Mouse (Mus musculus): ENCODE data around the gene Zfr2. TPM values are rescaled to one million over a fixed set of nuclear protein-coding genes. Genes with fewer than 3 reads are reported as not detected.

The Zfr2 gene
- polyA plus RNA-seq (2014; fragmentation: Illumina TruSeq; extraction: RNeasy Lipid Tissue Mini Kit (QIAGEN cat#74804); ENCODE audit: low read depth, low replicate concordance), result 1.2 TPM

DNA sequence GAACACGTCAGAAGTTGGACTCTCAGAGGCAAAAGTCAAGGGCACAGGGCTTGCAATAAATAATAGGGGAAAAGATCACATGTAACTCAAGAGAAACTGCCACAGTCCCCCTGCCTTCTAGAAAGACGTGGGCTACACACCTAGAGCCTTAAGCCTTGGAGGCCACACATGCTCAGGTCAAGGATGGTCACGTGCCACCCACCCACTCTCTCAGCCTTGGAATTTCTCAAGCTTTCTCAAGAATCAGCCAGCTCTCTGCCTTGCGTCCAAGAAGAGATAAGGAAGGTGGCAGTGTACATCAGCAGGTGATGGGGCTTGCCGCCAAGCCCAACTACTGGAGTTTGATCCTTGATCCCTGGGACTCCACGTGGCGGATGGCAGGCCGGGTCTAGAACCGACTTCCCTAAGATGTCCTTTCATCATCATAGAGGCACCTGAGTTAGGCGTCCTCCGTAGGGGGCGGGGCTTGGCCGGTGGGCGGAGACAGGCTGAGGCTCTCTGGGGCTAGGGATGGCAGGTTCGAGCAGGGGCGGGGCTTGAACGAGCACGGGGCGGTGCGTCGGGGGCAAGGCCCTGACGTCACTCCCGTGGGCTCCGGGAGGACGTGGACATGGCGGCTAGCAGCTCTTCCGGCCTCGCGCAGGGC is at the start of gene Zfr2:
Gene Zfr2, plus strand, starts transcription at position 576 of the 646 bp plus-strand sequence.

DNA sequence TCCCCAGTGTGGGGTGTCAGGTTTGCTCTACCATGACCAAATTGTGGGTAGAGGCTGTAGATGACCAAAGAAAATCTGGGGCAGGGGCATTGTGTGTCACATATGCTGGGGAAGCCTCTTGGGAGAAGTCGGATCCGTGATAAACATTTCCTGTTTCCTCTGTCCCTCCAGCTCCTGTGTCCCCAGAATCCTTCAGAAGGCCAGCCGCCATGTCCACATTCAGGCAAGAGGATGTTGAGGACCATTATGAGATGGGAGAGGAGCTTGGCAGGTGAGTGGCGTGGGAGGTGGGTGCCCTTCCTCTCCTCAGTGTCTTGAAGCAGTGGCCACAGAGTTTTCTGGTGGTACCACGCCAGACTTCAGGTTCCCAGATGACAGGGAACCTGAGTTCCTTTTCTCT is 49.1 kb upstream of the Zfr2 start, which contains the start of gene 4930442H23Rik:
Gene 4930442H23Rik, minus strand, starts transcription at position 45 of the 400 bp plus-strand sequence.

DNA sequence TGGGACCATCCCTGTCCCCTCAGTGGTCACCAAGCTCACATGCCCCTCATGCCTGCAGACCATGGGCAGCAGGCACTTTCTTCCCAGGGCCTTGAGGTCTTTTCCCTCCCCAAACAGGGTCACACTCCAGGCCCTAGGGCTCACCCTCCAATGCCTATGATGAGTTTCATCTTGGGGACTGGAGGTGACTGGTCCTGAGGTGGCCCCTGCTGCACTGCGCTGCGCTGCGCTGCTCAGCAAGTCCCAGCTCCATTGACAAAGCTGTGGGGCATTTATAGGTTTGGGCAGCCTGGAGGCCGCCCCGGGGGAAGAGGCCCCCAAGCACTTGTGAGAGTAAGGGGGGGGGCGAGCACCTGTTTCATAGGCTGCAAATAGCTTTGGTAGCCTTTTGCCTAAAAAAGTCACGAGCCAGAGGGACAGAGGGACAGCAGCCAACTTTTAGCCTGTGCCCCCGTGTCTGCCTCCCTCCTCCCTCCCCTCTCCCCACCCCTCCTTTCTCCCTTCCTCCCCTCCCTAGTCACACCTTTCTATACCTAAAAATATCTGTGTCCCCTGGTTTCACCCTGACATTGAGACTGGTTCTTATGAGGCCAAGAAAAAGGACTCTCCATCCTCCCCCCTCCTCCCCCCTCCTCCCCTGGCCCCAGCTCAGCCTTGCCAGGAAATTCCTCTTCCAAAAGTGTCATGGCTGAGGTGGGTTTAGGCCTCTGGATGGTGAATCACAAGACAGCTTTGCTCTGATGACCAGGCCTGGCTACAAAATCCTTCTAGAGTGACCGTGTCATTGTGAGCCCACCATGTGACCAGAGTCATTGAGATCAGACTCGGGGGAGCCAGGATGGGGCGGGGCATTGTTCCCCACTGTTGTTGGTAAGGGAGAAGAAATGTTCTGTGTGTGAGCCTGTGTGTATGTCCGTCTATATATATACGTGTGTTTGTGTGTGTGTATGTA is 30.9 kb upstream of the Zfr2 start, which contains the start of gene Nmrk2:
Gene Nmrk2, minus strand, starts transcription at position 245 of the 952 bp plus-strand sequence.

DNA sequence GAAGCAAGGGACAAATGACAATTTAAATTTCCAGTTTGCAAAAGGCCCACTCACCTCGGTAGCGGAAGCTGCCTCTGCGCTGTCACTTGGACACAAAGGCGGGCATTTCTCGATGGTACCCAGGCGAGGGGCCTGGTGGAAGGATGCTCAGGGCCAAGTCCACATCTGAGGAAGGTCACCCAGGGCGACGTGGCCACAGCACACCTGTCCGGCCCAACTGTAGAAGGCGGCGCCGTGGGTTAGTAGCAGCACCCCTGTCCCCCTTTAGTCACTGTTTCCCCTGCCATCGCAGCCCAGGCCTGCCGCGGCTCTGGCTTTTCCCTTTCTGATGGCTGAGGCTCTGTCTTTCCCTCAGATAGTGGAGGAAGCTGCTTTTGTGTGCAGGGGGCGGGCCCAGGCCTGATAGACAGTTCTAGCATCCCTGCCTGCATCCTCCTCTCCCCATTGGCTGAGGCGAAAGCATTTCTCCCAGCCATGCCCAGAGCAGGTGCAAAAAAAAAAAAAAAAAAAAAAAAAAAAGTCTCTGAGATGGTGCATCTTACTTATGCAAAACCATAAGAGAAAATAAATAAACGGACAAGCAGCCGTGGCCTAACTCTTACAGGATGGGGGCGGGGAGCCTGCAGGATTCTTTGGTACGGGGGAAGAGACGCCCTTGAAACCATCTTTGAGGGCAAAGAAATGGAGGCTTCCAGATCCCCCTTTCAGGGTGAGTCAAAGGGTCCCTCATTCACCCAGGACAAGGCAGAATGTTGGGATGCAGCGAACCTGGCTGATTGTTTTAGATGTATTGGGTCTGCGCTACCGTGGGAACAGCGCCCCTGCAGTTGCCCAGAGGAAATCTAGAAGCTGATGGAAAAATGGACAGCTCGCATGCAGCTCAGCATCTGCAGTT is 2.3 kb upstream of the Zfr2 start, which contains the start of gene Atcay:
Gene Atcay, minus strand, starts transcription at position 396 of the 895 bp plus-strand sequence.

GRCm38 (mm10) chr10:81252424-81253419 is 19.8 kb downstream of the Zfr2 start, which contains the start of gene Matk:
Gene Matk, plus strand, starts transcription at chr10:81252935.

GRCm38 (mm10) chr10:81266211-81267105 is 33.5 kb downstream of the Zfr2 start, which contains the start of the genes Mrpl54 and Apba3:
Gene Mrpl54, minus strand, starts transcription at chr10:81266934.
Gene Apba3, plus strand, starts transcription at chr10:81266960.

DNA sequence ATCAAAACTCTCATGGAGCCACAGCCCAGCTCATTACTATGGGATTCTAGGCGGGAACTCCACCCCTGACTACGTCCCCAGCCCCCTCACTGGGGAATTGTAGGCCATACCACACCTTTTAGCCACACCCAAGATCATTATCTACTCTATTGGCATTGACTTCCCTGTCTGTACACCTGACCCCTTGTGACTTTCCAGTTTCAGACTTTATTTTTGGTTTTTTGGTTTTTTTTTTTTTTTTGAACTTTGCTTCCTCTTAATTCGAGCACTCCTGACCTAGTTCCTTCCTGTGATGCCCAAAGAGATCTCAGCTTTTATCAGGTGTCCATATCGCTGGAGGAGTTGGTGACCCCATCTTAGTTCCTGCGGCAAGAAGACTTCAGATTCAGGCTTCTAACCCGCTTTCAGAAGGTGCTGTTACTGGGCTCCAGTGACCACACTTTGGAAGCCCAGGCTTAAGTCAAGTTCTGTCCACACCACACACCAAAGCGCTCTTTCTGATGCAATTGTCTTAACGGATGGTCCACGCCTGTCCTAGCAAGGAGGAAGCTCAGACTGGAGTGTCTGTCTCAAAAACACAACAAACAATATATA is 58.7 kb downstream of the Zfr2 start, which contains the start of gene Tjp3:
Gene Tjp3, minus strand, starts transcription at position 71 of the 594 bp plus-strand sequence.

DNA sequence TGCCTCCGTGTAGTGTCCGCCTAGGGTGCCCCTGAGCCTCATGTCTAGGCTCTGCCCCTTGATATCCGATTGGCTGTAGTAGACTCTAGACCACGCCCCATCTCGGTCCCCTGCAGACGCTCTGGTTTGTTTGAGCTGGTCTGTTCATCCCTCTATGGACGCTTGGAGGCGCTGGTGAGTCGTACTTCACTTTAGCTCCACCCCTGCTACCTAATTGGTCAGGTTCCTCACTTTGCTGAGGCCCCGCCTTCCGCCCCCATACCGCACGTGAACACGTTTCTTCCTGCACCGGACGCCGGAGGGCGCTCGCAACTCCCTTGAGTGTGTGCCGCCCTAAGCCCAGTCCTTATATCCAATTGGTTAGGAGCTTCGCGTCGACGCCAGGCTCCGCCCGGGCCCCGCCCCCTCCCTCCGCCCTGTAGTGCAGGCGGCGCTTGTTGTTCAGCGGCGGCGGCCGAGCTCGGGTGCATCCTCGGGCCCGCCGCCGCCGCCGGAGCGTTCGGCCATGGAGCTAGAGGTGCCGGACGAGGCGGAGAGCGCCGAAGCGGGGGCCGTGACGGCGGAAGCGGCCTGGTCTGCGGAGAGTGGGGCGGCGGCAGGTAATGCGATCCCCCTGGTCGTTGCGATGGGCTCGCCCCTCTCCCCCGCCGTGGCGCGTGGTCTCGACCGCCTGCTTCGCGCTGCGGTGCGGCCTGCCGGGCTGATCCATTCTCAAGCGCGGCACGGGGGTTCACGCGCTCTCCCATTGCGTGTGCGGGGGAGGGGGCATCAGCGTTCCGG is 59.8 kb downstream of the Zfr2 start, which contains the start of gene Pip5k1c:
Gene Pip5k1c, plus strand, starts transcription at position 410 of the 780 bp plus-strand sequence.

Other genes with a start within 250 kb of the Zfr2 start
- gene Gng7, start 218.2 kb upstream of the Zfr2 start, polyA plus RNA-seq (2014; fragmentation: Illumina TruSeq; extraction: RNeasy Lipid Tissue Mini Kit (QIAGEN cat#74804); ENCODE audit: low read depth, low replicate concordance), result 10.1 TPM
- gene Diras1, start 207.5 kb upstream of the Zfr2 start, polyA plus RNA-seq (2014; fragmentation: Illumina TruSeq; extraction: RNeasy Lipid Tissue Mini Kit (QIAGEN cat#74804); ENCODE audit: low read depth, low replicate concordance), result 0.93 TPM
- 1.7 TPM for gene Slc39a3, start 195.7 kb upstream of the Zfr2 start, polyA plus RNA-seq (2014; fragmentation: Illumina TruSeq; extraction: RNeasy Lipid Tissue Mini Kit (QIAGEN cat#74804); ENCODE audit: low read depth, low replicate concordance)
- gene Sgta, start 173.0 kb upstream of the Zfr2 start, polyA plus RNA-seq (2014; fragmentation: Illumina TruSeq; extraction: RNeasy Lipid Tissue Mini Kit (QIAGEN cat#74804); ENCODE audit: low read depth, low replicate concordance), result 2.3 TPM
- not detected for gene Thop1, start 163.1 kb upstream of the Zfr2 start, polyA plus RNA-seq (2014; fragmentation: Illumina TruSeq; extraction: RNeasy Lipid Tissue Mini Kit (QIAGEN cat#74804); ENCODE audit: low read depth, low replicate concordance)
- gene Creb3l3, start 134.3 kb upstream of the Zfr2 start, polyA plus RNA-seq (2014; fragmentation: Illumina TruSeq; extraction: RNeasy Lipid Tissue Mini Kit (QIAGEN cat#74804); ENCODE audit: low read depth, low replicate concordance), result not detected
- gene Map2k2, start 127.2 kb upstream of the Zfr2 start, polyA plus RNA-seq (2014; fragmentation: Illumina TruSeq; extraction: RNeasy Lipid Tissue Mini Kit (QIAGEN cat#74804); ENCODE audit: low read depth, low replicate concordance), result 3.4 TPM
- gene Zbtb7a, start 97.9 kb upstream of the Zfr2 start, polyA plus RNA-seq (2014; fragmentation: Illumina TruSeq; extraction: RNeasy Lipid Tissue Mini Kit (QIAGEN cat#74804); ENCODE audit: low read depth, low replicate concordance), result 28.7 TPM
- gene Pias4, start 65.2 kb upstream of the Zfr2 start, polyA plus RNA-seq (2014; fragmentation: Illumina TruSeq; extraction: RNeasy Lipid Tissue Mini Kit (QIAGEN cat#74804); ENCODE audit: low read depth, low replicate concordance), result not detected
- 13.2 TPM for gene Eef2, start 56.5 kb upstream of the Zfr2 start, polyA plus RNA-seq (2014; fragmentation: Illumina TruSeq; extraction: RNeasy Lipid Tissue Mini Kit (QIAGEN cat#74804); ENCODE audit: low read depth, low replicate concordance)
- not detected for gene Dapk3, start 50.1 kb upstream of the Zfr2 start, polyA plus RNA-seq (2014; fragmentation: Illumina TruSeq; extraction: RNeasy Lipid Tissue Mini Kit (QIAGEN cat#74804); ENCODE audit: low read depth, low replicate concordance)
- gene 4930442H23Rik, start 49.3 kb upstream of the Zfr2 start, polyA plus RNA-seq (2014; fragmentation: Illumina TruSeq; extraction: RNeasy Lipid Tissue Mini Kit (QIAGEN cat#74804); ENCODE audit: low read depth, low replicate concordance), result not detected
- not detected for gene Nmrk2, start 31.1 kb upstream of the Zfr2 start, polyA plus RNA-seq (2014; fragmentation: Illumina TruSeq; extraction: RNeasy Lipid Tissue Mini Kit (QIAGEN cat#74804); ENCODE audit: low read depth, low replicate concordance)
- gene Atcay, start 2.3 kb upstream of the Zfr2 start, polyA plus RNA-seq (2014; fragmentation: Illumina TruSeq; extraction: RNeasy Lipid Tissue Mini Kit (QIAGEN cat#74804); ENCODE audit: low read depth, low replicate concordance), result 0.41 TPM
- not detected for gene Matk, start 19.8 kb downstream of the Zfr2 start, polyA plus RNA-seq (2014; fragmentation: Illumina TruSeq; extraction: RNeasy Lipid Tissue Mini Kit (QIAGEN cat#74804); ENCODE audit: low read depth, low replicate concordance)
- gene Mrpl54, start 33.8 kb downstream of the Zfr2 start, polyA plus RNA-seq (2014; fragmentation: Illumina TruSeq; extraction: RNeasy Lipid Tissue Mini Kit (QIAGEN cat#74804); ENCODE audit: low read depth, low replicate concordance), result 2.1 TPM
- 0.93 TPM for gene Apba3, start 33.8 kb downstream of the Zfr2 start, polyA plus RNA-seq (2014; fragmentation: Illumina TruSeq; extraction: RNeasy Lipid Tissue Mini Kit (QIAGEN cat#74804); ENCODE audit: low read depth, low replicate concordance)
- gene Tjp3, start 58.4 kb downstream of the Zfr2 start, polyA plus RNA-seq (2014; fragmentation: Illumina TruSeq; extraction: RNeasy Lipid Tissue Mini Kit (QIAGEN cat#74804); ENCODE audit: low read depth, low replicate concordance), result not detected
- 2.7 TPM for gene Pip5k1c, start 59.8 kb downstream of the Zfr2 start, polyA plus RNA-seq (2014; fragmentation: Illumina TruSeq; extraction: RNeasy Lipid Tissue Mini Kit (QIAGEN cat#74804); ENCODE audit: low read depth, low replicate concordance)
- gene Cactin, start 87.9 kb downstream of the Zfr2 start, polyA plus RNA-seq (2014; fragmentation: Illumina TruSeq; extraction: RNeasy Lipid Tissue Mini Kit (QIAGEN cat#74804); ENCODE audit: low read depth, low replicate concordance), result 1.1 TPM
- not detected for gene Tbxa2r, start 95.6 kb downstream of the Zfr2 start, polyA plus RNA-seq (2014; fragmentation: Illumina TruSeq; extraction: RNeasy Lipid Tissue Mini Kit (QIAGEN cat#74804); ENCODE audit: low read depth, low replicate concordance)
- gene Gipc3, start 110.1 kb downstream of the Zfr2 start, polyA plus RNA-seq (2014; fragmentation: Illumina TruSeq; extraction: RNeasy Lipid Tissue Mini Kit (QIAGEN cat#74804); ENCODE audit: low read depth, low replicate concordance), result not detected
- gene Hmg20b, start 117.3 kb downstream of the Zfr2 start, polyA plus RNA-seq (2014; fragmentation: Illumina TruSeq; extraction: RNeasy Lipid Tissue Mini Kit (QIAGEN cat#74804); ENCODE audit: low read depth, low replicate concordance), result 7.1 TPM
- gene Mfsd12, start 124.3 kb downstream of the Zfr2 start, polyA plus RNA-seq (2014; fragmentation: Illumina TruSeq; extraction: RNeasy Lipid Tissue Mini Kit (QIAGEN cat#74804); ENCODE audit: low read depth, low replicate concordance), result 0.23 TPM
- gene 4930404N11Rik, start 132.7 kb downstream of the Zfr2 start, polyA plus RNA-seq (2014; fragmentation: Illumina TruSeq; extraction: RNeasy Lipid Tissue Mini Kit (QIAGEN cat#74804); ENCODE audit: low read depth, low replicate concordance), result not detected
- gene Fzr1, start 145.4 kb downstream of the Zfr2 start, polyA plus RNA-seq (2014; fragmentation: Illumina TruSeq; extraction: RNeasy Lipid Tissue Mini Kit (QIAGEN cat#74804); ENCODE audit: low read depth, low replicate concordance), result 0.35 TPM
- gene Dohh, start 151.3 kb downstream of the Zfr2 start, polyA plus RNA-seq (2014; fragmentation: Illumina TruSeq; extraction: RNeasy Lipid Tissue Mini Kit (QIAGEN cat#74804); ENCODE audit: low read depth, low replicate concordance), result not detected
- not detected for gene Gm48551, start 151.3 kb downstream of the Zfr2 start, polyA plus RNA-seq (2014; fragmentation: Illumina TruSeq; extraction: RNeasy Lipid Tissue Mini Kit (QIAGEN cat#74804); ENCODE audit: low read depth, low replicate concordance)
- not detected for gene Gm48552, start 155.8 kb downstream of the Zfr2 start, polyA plus RNA-seq (2014; fragmentation: Illumina TruSeq; extraction: RNeasy Lipid Tissue Mini Kit (QIAGEN cat#74804); ENCODE audit: low read depth, low replicate concordance)
- gene Smim24, start 159.9 kb downstream of the Zfr2 start, polyA plus RNA-seq (2014; fragmentation: Illumina TruSeq; extraction: RNeasy Lipid Tissue Mini Kit (QIAGEN cat#74804); ENCODE audit: low read depth, low replicate concordance), result not detected
- 16.6 TPM for gene Nfic, start 222.5 kb downstream of the Zfr2 start, polyA plus RNA-seq (2014; fragmentation: Illumina TruSeq; extraction: RNeasy Lipid Tissue Mini Kit (QIAGEN cat#74804); ENCODE audit: low read depth, low replicate concordance)
- 0.23 TPM for gene Celf5, start 249.6 kb downstream of the Zfr2 start, polyA plus RNA-seq (2014; fragmentation: Illumina TruSeq; extraction: RNeasy Lipid Tissue Mini Kit (QIAGEN cat#74804); ENCODE audit: low read depth, low replicate concordance)